ENCODE assay signal across 10 mouse cellular contexts in the genomic region with DNA sequence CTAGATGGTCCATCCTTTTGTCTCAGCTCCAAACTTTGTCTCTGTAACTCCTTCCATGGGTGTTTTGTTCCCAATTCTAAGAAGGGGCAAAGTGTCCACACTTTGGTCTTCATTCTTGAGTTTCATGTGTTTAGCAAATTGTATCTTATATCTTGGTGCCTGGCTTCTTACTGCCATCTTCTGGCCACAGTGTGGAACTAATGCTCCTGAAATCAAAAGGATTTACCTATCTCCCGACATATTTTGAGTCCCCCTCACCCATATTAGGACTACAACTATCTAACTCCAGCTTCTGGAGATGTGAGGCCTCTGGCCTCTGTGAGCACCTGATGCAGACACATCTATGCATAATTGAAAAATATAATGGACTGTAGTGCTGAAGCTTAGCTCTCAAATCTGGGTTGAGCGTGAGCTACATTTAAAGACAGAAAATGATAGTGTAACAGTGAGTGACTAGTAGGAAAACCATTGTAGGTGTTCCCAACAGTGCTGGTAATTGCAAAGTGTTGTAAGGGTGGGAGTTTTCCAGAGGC. TPM values are rescaled to one million over a fixed set of nuclear protein-coding genes. Genes with fewer than 3 reads are reported as not detected.
A peak's percentile ranks its signal among the peaks of the same experiment; 100 is the strongest.
DNase-seq lines count a peak whose midpoint lies in the region; ATAC-seq and TF ChIP-seq lines count a peak whose summit lies in the region.
"Had no signal": no experiment of that assay in that cellular context is flagged by ENCODE, and none has a peak within 500 bp of the region (broad histone marks: within the 10 kb centered on the region; RNA-seq: fewer than 3 reads in every experiment).

No protein-coding gene starts in this region.

- H3K9ac ChIP-seq in kidney, postnatal 0 days (ENCODE audit: low read depth, low read length) = no peak overlapping the region

- H3K4me2 ChIP-seq in kidney, postnatal 0 days (ENCODE audit: low read length) = no peak overlapping the region

- H3K4me3 ChIP-seq in cerebellum, adult 2 months (replicated peaks; ENCODE audit: insufficient read depth, low read depth, low read length) = no peak overlapping the region
- no peak overlapping the region for H3K4me3 ChIP-seq in left cerebral cortex, adult 2 months
- no peak overlapping the region for H3K4me3 ChIP-seq in kidney, postnatal 0 days (replicated peaks; ENCODE audit: low read depth, low read length)

- H3K27ac ChIP-seq in cerebellum, adult 2 months (ENCODE audit: insufficient read depth, low read length) = no peak overlapping the region
- no peak overlapping the region for H3K27ac ChIP-seq in left cerebral cortex, adult 2 months
- H3K27ac ChIP-seq in kidney, postnatal 0 days = no peak overlapping the region

- DNase-seq in cerebellum, adult 2 months = peak; percentile 24 to 34
- no peak for DNase-seq in cerebellum, adult 9-11 months
- DNase-seq in left cerebral cortex, adult 2 months (ENCODE audit: extremely low spot score in 1 of 2, low spot score in 2 of 2) = no peak
- no peak for DNase-seq in left cerebral cortex, adult 8-10 months (ENCODE audit: low spot score in 2 of 2)
- DNase-seq in brain, embryonic 14.5 days (ENCODE audit: low read depth) = peak; percentile 83
- peak; percentile 77 for DNase-seq in kidney, postnatal 0 days (ENCODE audit: low spot score)
- peak; percentile 27 to 53 for DNase-seq in natural killer cell, adult 2 months (ENCODE audit: low spot score in 2 of 2)
- DNase-seq in ovary, adult 18-20 months (ENCODE audit: low spot score) = no peak

- H3K36me3 ChIP-seq in kidney, postnatal 0 days (ENCODE audit: insufficient read depth, low read length) = peaks cover 14% of the 10 kb centered on the region; the same call in 1 of the 2 replicates
- H3K36me3 ChIP-seq: G1E had no signal

- no peaks in the 10 kb centered on the region for H3K4me1 ChIP-seq in cerebellum, adult 2 months (ENCODE audit: control insufficient read depth, insufficient read depth, low read length)
- H3K4me1 ChIP-seq in kidney, postnatal 0 days (replicated peaks; ENCODE audit: insufficient read depth, low read length) = no peaks in the 10 kb centered on the region

- H3K27me3 ChIP-seq in cerebellum, adult 2 months (ENCODE audit: control insufficient read depth, insufficient read depth, low read length) = no peaks in the 10 kb centered on the region
- H3K27me3 ChIP-seq in kidney, postnatal 0 days (ENCODE audit: insufficient read depth, low read length) = no peaks in the 10 kb centered on the region

- no peak for TF ChIP-seq POLR2A in cerebellum, adult 2 months (IDR thresholded peaks at IDR 0.05; ENCODE audit: borderline replicate concordance, insufficient read depth, low read length)
- no peak for TF ChIP-seq POLR2A in brain, embryonic 14.5 days (IDR thresholded peaks at IDR 0.05; ENCODE audit: borderline replicate concordance, extremely low read depth, insufficient read depth, insufficient read length, poor library complexity, severe bottlenecking)

- no peaks in the 10 kb centered on the region for H3K9me3 ChIP-seq in kidney, postnatal 0 days (replicated peaks; ENCODE audit: low read length)
- H3K9me3 ChIP-seq: G1E had no signal

- intact Hi-C loops in left cerebral cortex, adult 2 months (cut with DNase I) = loop anchor here (1.0 to 10.0 kb wide), 4 partner anchors 34 to 742 kb away; a partner anchor contains a TSS

- TF ChIP-seq CTCF in cerebellum, adult 2 months (IDR thresholded peaks at IDR 0.05; ENCODE audit: borderline replicate concordance, insufficient read depth, low read depth, low read length) = peak; percentile 5; the same call in 1 of the 2 replicates
- peak; percentile 72 for TF ChIP-seq CTCF in left cerebral cortex, adult 2 months (IDR thresholded peaks at IDR 0.05)
- peak; percentile 32; the same call in 1 of the 2 replicates for TF ChIP-seq CTCF in brain, embryonic 14.5 days (IDR thresholded peaks at IDR 0.05; ENCODE audit: borderline replicate concordance, extremely low read depth, insufficient read depth, insufficient read length)
- peak; percentile 81 for TF ChIP-seq CTCF in kidney, postnatal 0 days (IDR thresholded peaks at IDR 0.05; ENCODE audit: low read depth)

- WGBS in cerebellum, adult 2 months = 48% methylated on average over 2 of the region's 2 CpGs
- 44% methylated on average over 2 of the region's 2 CpGs for WGBS in kidney, postnatal 0 days

- ATAC-seq in kidney, postnatal 0 days (replicated peaks; ENCODE audit: low FRiP score, low read depth) = no peak

RNA-seq across cellular contexts. Expression of a gene that starts 27.4 kb away (rescaled TPM):
- polyA plus RNA-seq in cerebellum, adult 2 months (2012; rRNA removed) = 26.4 and 26.6 TPM in 2 replicates
- total RNA-seq in left cerebral cortex, adult 2 months (2021) = 10 to 100 TPM; 65.0 to 70.5 TPM
- total RNA-seq in left cerebral cortex, adult 8-10 months (2022) = 10 to 100 TPM; 65.5 to 74.0 (median 67.1) TPM
- 67.5 and 82.1 TPM in 2 replicates for polyA plus RNA-seq in brain, embryonic 14.5 days (2012; rRNA removed)
- polyA plus RNA-seq in kidney, postnatal 0 days (2015; fragmentation: Nextera tagmentation; extraction: Ambion mirVana) = 8.4 and 9.6 TPM in 2 replicates
- polyA plus RNA-seq: G1E had no signal

RNA-seq across cellular contexts. Expression of a gene that starts 39.2 kb away (rescaled TPM):
- not detected in 2 replicates for polyA plus RNA-seq in cerebellum, adult 2 months (2012; rRNA removed)
- not detected for total RNA-seq in left cerebral cortex, adult 2 months (2021)
- not detected for total RNA-seq in left cerebral cortex, adult 8-10 months (2022)
- not detected in 2 replicates for polyA plus RNA-seq in brain, embryonic 14.5 days (2012; rRNA removed)
- polyA plus RNA-seq in kidney, postnatal 0 days (2015; fragmentation: Nextera tagmentation; extraction: Ambion mirVana) = not detected in 2 replicates
- polyA plus RNA-seq: G1E; liver, embryonic 16.5 days had no signal

RNA-seq across cellular contexts. Expression of a gene that starts 40.2 kb away (rescaled TPM):
- 144 and 152 TPM in 2 replicates for polyA plus RNA-seq in cerebellum, adult 2 months (2012; rRNA removed)
- 100 to 1,000 TPM; 312 to 332 TPM for total RNA-seq in left cerebral cortex, adult 2 months (2021)
- total RNA-seq in left cerebral cortex, adult 8-10 months (2022) = 100 to 1,000 TPM; 291 to 329 (median 323) TPM
- 161 and 195 TPM in 2 replicates for polyA plus RNA-seq in brain, embryonic 14.5 days (2012; rRNA removed)
- 635 and 680 TPM in 2 replicates for polyA plus RNA-seq in kidney, postnatal 0 days (2015; fragmentation: Nextera tagmentation; extraction: Ambion mirVana)

RNA-seq across cellular contexts. Expression of a gene that starts 40.3 kb away (rescaled TPM):
- 6.6 and 7.7 TPM in 2 replicates for polyA plus RNA-seq in cerebellum, adult 2 months (2012; rRNA removed)
- 1 to 10 TPM; 8.0 to 8.6 TPM for total RNA-seq in left cerebral cortex, adult 2 months (2021)
- total RNA-seq in left cerebral cortex, adult 8-10 months (2022) = 1 to 10 TPM; 6.8 to 8.0 (median 7.7) TPM
- 9.7 and 12.5 TPM in 2 replicates for polyA plus RNA-seq in brain, embryonic 14.5 days (2012; rRNA removed)
- 12.9 and 13.8 TPM in 2 replicates for polyA plus RNA-seq in kidney, postnatal 0 days (2015; fragmentation: Nextera tagmentation; extraction: Ambion mirVana)

RNA-seq across cellular contexts. Expression of a gene that starts 48.7 kb away (rescaled TPM):
- 38.0 and 39.1 TPM in 2 replicates for polyA plus RNA-seq in cerebellum, adult 2 months (2012; rRNA removed)
- total RNA-seq in left cerebral cortex, adult 2 months (2021) = 10 to 100 TPM; 28.0 to 28.3 TPM
- total RNA-seq in left cerebral cortex, adult 8-10 months (2022) = 10 to 100 TPM; 24.7 to 31.7 (median 27.3) TPM
- 41.6 and 43.6 TPM in 2 replicates for polyA plus RNA-seq in brain, embryonic 14.5 days (2012; rRNA removed)
- polyA plus RNA-seq in kidney, postnatal 0 days (2015; fragmentation: Nextera tagmentation; extraction: Ambion mirVana) = 18.8 and 20.9 TPM in 2 replicates

Comparison
In these comparisons a context has a peak if more than half of its experiments do, and no peak if none do; other contexts are left out.
1. DNase-seq: peak in cerebellum, adult 2 months (2 of 2), brain, embryonic 14.5 days (single experiment), kidney, postnatal 0 days (single experiment) and natural killer cell, adult 2 months (2 of 2); none in cerebellum, adult 9-11 months (single experiment), left cerebral cortex, adult 2 months (0 of 2), left cerebral cortex, adult 8-10 months (0 of 2) and ovary, adult 18-20 months (single experiment).
2. CTCF ChIP-seq: peak in every context shown above with its lines; median percentile 81 in kidney, postnatal 0 days; 72 in left cerebral cortex, adult 2 months; 32 in brain, embryonic 14.5 days; 5 in cerebellum, adult 2 months.